Mouse (Mus musculus): ENCODE results near the gene Mis12. TPM values are rescaled to one million over a fixed set of nuclear protein-coding genes. Genes with fewer than 3 reads are reported as not detected.

Mis12 gene
- 2.2 and 4.1 TPM in 2 replicates for polyA plus RNA-seq (2012; rRNA removed)

- under 1% methylated on average over 71 of the region's 71 CpGs for WGBS
- Histone ChIP-seq H3K27me3 (replicated peaks; ENCODE audit: control insufficient read depth, insufficient read depth, low read length) (no peaks in the 10 kb centered on the region), H3K4me1 (ENCODE audit: control insufficient read depth, insufficient read depth, low read length) (peaks cover 3% of the 10 kb centered on the region), H3K27ac (ENCODE audit: insufficient read depth, low read depth, low read length) (peak within 1 kb of the TSS; percentile 86), H3K36me3 (ENCODE audit: control insufficient read depth, insufficient read depth, low read length) (no peaks in the 10 kb centered on the region; the same call in 1 of the 2 replicates), H3K4me3 (ENCODE audit: insufficient read depth, low read depth, low read length) (peak within 1 kb of the TSS; percentile 94)
- TF ChIP-seq POLR2A (IDR thresholded peaks at IDR 0.05; ENCODE audit: low read depth, low read length) (peak; percentile 53), CTCF (conservative IDR thresholded peaks at IDR 0.05; ENCODE audit: insufficient read depth, insufficient read length, low read depth, low read length) (no peak)
- peak; percentile 100 for DNase-seq
Measured at GRCm38 (mm10) chr11:71019201-71020068, at the start of gene Mis12, which contains the start of gene Derl2. TSS of gene Mis12 (plus strand) at chr11:71019611. TSS of gene Derl2 (minus strand) at chr11:71019841.

GRCm38 (mm10) chr11:70969821-70970559 lies 49.4 kb upstream of the Mis12 start, which contains the start of the genes Nup88 and Rpain:
TSS of gene Nup88 (minus strand) at chr11:70969973.
TSS of gene Rpain (plus strand) at chr11:70970213.
- H3K4me3 ChIP-seq (ENCODE audit: insufficient read depth, low read depth, low read length) = peak within 1 kb of the TSS; percentile 97
- TF ChIP-seq POLR2A (IDR thresholded peaks at IDR 0.05; ENCODE audit: low read depth, low read length) (peak; percentile 86), CTCF (conservative IDR thresholded peaks at IDR 0.05; ENCODE audit: insufficient read depth, insufficient read length, low read depth, low read length) (no peak)
- peak; percentile 98 for DNase-seq
- H3K4me1 ChIP-seq (ENCODE audit: control insufficient read depth, insufficient read depth, low read length) = peaks cover 8% of the 10 kb centered on the region; the same call in 1 of the 2 replicates
- no peaks in the 10 kb centered on the region for H3K27me3 ChIP-seq (replicated peaks; ENCODE audit: control insufficient read depth, insufficient read depth, low read length)
- H3K36me3 ChIP-seq (ENCODE audit: control insufficient read depth, insufficient read depth, low read length) = peaks cover 3% of the 10 kb centered on the region; the same call in 1 of the 2 replicates
- peak within 1 kb of the TSS; percentile 92 for H3K27ac ChIP-seq (ENCODE audit: insufficient read depth, low read depth, low read length)
- under 1% methylated on average over 43 of the region's 43 CpGs for WGBS

- H3K4me1 ChIP-seq (ENCODE audit: control insufficient read depth, insufficient read depth, low read length) = peaks cover 8% of the 10 kb centered on the region; the same call in 1 of the 2 replicates
- no peak for DNase-seq
- TF ChIP-seq CTCF (conservative IDR thresholded peaks at IDR 0.05; ENCODE audit: insufficient read depth, insufficient read length, low read depth, low read length) (0 out of 2 replicates have a peak, but pooled peaks have one; percentile 27), POLR2A (IDR thresholded peaks at IDR 0.05; ENCODE audit: low read depth, low read length) (no peak)
- H3K36me3 ChIP-seq (ENCODE audit: control insufficient read depth, insufficient read depth, low read length) = no peaks in the 10 kb centered on the region; the same call in 1 of the 2 replicates
- peak overlapping the region; percentile 92 for H3K27ac ChIP-seq (ENCODE audit: insufficient read depth, low read depth, low read length)
- WGBS = 14% methylated on average over 24 of the region's 24 CpGs
- peak overlapping the region; percentile 78 for H3K4me3 ChIP-seq (ENCODE audit: insufficient read depth, low read depth, low read length)
- H3K27me3 ChIP-seq (replicated peaks; ENCODE audit: control insufficient read depth, insufficient read depth, low read length) = no peaks in the 10 kb centered on the region
Measured at GRCm38 (mm10) chr11:70970560-70971540, 48.6 kb upstream of the Mis12 start.

- no peak overlapping the region for H3K4me3 ChIP-seq (ENCODE audit: insufficient read depth, low read depth, low read length)
- no peak for TF ChIP-seq POLR2A (IDR thresholded peaks at IDR 0.05; ENCODE audit: low read depth, low read length)
- DNase-seq = peak; percentile 61
- no peaks in the 10 kb centered on the region for H3K27me3 ChIP-seq (replicated peaks; ENCODE audit: control insufficient read depth, insufficient read depth, low read length)
- 39% methylated on average over 1 of the region's 1 CpGs for WGBS
- H3K27ac ChIP-seq (ENCODE audit: insufficient read depth, low read depth, low read length) = peak overlapping the region; percentile 24; the same call in 1 of the 2 replicates
- H3K4me1 ChIP-seq (ENCODE audit: control insufficient read depth, insufficient read depth, low read length) = peaks cover 8% of the 10 kb centered on the region; the same call in 1 of the 2 replicates
- no peaks in the 10 kb centered on the region; the same call in 1 of the 2 replicates for H3K36me3 ChIP-seq (ENCODE audit: control insufficient read depth, insufficient read depth, low read length)
Measured at GRCm38 (mm10) chr11:70972586-70972985, 46.8 kb upstream of the Mis12 start.

GRCm38 (mm10) chr11:70973947-70974346 lies 45.5 kb upstream of the Mis12 start:
- Histone ChIP-seq H3K4me3 (ENCODE audit: insufficient read depth, low read depth, low read length) (no peak overlapping the region), H3K36me3 (ENCODE audit: control insufficient read depth, insufficient read depth, low read length) (peaks cover 2% of the 10 kb centered on the region; the same call in 1 of the 2 replicates), H3K27ac (ENCODE audit: insufficient read depth, low read depth, low read length) (no peak overlapping the region), H3K27me3 (replicated peaks; ENCODE audit: control insufficient read depth, insufficient read depth, low read length) (no peaks in the 10 kb centered on the region), H3K4me1 (ENCODE audit: control insufficient read depth, insufficient read depth, low read length) (peaks cover 8% of the 10 kb centered on the region; the same call in 1 of the 2 replicates)
- TF ChIP-seq POLR2A (IDR thresholded peaks at IDR 0.05; ENCODE audit: low read depth, low read length) (no peak), CTCF (conservative IDR thresholded peaks at IDR 0.05; ENCODE audit: insufficient read depth, insufficient read length, low read depth, low read length) (0 out of 2 replicates have a peak, but pooled peaks have one; percentile 22)
- no peak for DNase-seq
- WGBS = 73% methylated on average over 4 of the region's 4 CpGs

GRCm38 (mm10) chr11:70975193-70975592 lies 44.2 kb upstream of the Mis12 start:
- 81% methylated on average over 2 of the region's 2 CpGs for WGBS
- Histone ChIP-seq H3K4me1 (ENCODE audit: control insufficient read depth, insufficient read depth, low read length) (peaks cover 4% of the 10 kb centered on the region; the same call in 1 of the 2 replicates), H3K27me3 (replicated peaks; ENCODE audit: control insufficient read depth, insufficient read depth, low read length) (no peaks in the 10 kb centered on the region), H3K27ac (ENCODE audit: insufficient read depth, low read depth, low read length) (no peak overlapping the region), H3K36me3 (ENCODE audit: control insufficient read depth, insufficient read depth, low read length) (peaks cover 2% of the 10 kb centered on the region; the same call in 1 of the 2 replicates), H3K4me3 (ENCODE audit: insufficient read depth, low read depth, low read length) (no peak overlapping the region)
- no peak for TF ChIP-seq CTCF (conservative IDR thresholded peaks at IDR 0.05; ENCODE audit: insufficient read depth, insufficient read length, low read depth, low read length)
- DNase-seq = no peak
